Mouse (Mus musculus): ENCODE measurements at regions not wholly inside any gene's neighbourhood (a gene's known extent, or its start where the extent isn't known, plus 50 kb on each side); places are given as distances from the start of the nearest gene placed in this dataset.
"Not testable (repeated sequence)": the region's sequence is repeated elsewhere in the genome, so short reads cannot be mapped to it uniquely, and the experiment has no call there.

DNA sequence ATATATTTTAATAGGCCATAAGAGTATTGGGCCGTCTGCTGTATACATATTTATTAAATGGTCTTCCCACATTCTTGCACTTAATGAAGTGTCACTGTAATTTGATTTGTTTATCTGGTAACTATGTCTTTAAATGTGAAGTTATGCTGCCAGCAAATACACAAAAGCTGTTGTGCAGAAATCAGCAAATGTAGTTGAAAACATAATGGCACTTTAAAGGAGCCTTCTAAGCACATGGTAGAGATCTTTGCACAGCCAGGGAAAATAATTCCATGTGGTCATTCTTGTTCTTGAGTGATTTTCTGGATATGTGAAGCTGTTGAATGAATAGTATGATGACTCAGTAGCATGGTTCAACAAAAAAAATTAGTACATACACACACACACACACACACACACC lies 164.4 kb upstream of the Meox2 start:
- no peak for ATAC-seq (replicated peaks)
- Histone ChIP-seq H3K4me1 (no peaks in the 10 kb centered on the region), H3K27ac (replicated peaks) (no peak overlapping the region), H3K27me3 (no peaks in the 10 kb centered on the region), H3K36me3 (no peaks in the 10 kb centered on the region), H3K4me2 (replicated peaks) (no peak overlapping the region), H3K9me3 (no peaks in the 10 kb centered on the region), H3K4me3 (no peak overlapping the region), H3K9ac (replicated peaks) (no peak overlapping the region)
- WGBS = 86% methylated on average over 1 of the region's 1 CpGs

DNA sequence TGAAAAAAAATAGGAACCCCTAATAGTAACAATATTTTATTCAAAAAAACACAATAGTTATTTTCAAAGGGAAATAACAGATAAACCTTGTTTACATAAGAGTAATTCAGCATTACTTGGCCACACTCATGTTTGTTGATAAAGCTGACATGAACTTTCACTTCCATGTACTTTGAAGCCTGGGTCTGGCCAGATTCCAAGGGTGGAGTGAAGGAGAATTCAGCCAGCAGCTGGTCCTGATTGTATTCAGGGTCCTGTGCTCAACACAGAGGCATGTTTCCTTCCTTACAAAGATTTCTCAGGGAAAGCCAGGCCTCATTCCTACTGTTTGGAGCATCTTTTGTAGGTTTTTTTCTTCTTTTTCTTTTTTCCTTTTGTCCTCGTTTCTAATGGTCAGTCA lies 162.4 kb upstream of the Meox2 start:
- no peak overlapping the region for H3K4me2 ChIP-seq (replicated peaks)
- no peaks in the 10 kb centered on the region for H3K9me3 ChIP-seq
- H3K27ac ChIP-seq (replicated peaks) = no peak overlapping the region
- WGBS = 29% methylated on average over 1 of the region's 1 CpGs
- no peak overlapping the region for H3K9ac ChIP-seq (replicated peaks)
- H3K4me1 ChIP-seq = no peaks in the 10 kb centered on the region
- H3K27me3 ChIP-seq = no peaks in the 10 kb centered on the region
- no peak for ATAC-seq (replicated peaks)
- no peaks in the 10 kb centered on the region for H3K36me3 ChIP-seq
- H3K4me3 ChIP-seq = no peak overlapping the region

DNA sequence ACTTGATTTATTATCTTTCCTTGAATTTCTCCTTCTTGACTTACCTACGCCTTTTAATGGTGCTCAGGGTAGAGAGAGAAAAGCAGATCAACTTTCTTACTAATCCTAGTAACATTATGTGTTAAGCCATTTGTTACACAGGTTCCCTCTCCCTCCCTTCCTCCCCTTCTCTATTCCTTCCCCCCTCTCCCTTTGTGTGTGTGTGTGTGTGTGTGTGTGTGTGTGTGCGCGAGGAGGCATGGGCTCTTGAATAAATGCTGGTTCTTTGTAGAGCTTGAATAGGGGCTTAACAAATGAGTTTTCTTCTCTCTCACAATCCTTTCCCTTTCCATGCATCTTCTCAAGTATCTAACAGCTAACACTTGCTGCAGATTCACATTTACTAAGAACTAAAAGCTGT lies 160.4 kb upstream of the Meox2 start:
- Histone ChIP-seq H3K9me3 (no peaks in the 10 kb centered on the region), H3K4me2 (replicated peaks) (no peak overlapping the region), H3K4me3 (no peak overlapping the region), H3K36me3 (no peaks in the 10 kb centered on the region), H3K9ac (replicated peaks) (no peak overlapping the region), H3K27ac (replicated peaks) (no peak overlapping the region), H3K27me3 (no peaks in the 10 kb centered on the region), H3K4me1 (no peaks in the 10 kb centered on the region)
- WGBS = 39% methylated on average over 3 of the region's 3 CpGs
- no peak for ATAC-seq (replicated peaks)

DNA sequence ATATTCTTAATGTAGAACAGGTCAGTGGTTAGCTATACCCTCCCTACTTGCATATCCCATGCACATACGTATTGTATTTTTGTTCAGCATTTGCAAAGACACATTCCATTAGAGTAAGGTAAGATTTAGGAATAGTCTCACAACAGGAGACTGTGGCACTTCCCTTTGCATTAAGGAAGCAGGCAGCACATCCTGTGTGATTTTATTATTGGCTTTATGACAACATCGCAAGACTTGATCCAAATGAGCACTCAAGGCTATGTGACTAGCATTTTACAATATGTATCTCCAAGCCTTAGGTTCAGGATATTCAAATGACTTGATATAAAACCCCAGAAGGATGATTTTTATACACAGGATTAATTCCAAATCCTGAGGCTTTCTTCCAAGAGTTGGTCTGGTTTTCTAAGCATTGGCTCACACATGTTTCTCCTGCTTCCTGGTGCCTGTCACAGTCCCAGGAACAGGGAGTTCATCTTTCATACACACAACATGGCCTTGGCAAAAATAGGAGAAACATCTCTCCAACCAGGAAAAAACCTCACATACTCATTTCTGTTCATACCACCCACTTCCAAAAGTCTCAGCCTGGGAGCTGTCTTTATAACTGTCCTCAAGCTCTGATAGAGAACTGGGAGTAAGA lies 159.1 kb upstream of the Meox2 start:
- peak; percentile 35; the same call in 1 of the 2 replicates for ATAC-seq (replicated peaks)
- Histone ChIP-seq H3K9ac (replicated peaks) (no peak overlapping the region), H3K27me3 (no peaks in the 10 kb centered on the region), H3K4me2 (replicated peaks) (no peak overlapping the region), H3K36me3 (no peaks in the 10 kb centered on the region), H3K9me3 (no peaks in the 10 kb centered on the region), H3K4me3 (no peak overlapping the region), H3K4me1 (no peaks in the 10 kb centered on the region), H3K27ac (replicated peaks) (no peak overlapping the region)
- 75% methylated on average over 2 of the region's 2 CpGs for whole genome bisulfite sequencing

DNA sequence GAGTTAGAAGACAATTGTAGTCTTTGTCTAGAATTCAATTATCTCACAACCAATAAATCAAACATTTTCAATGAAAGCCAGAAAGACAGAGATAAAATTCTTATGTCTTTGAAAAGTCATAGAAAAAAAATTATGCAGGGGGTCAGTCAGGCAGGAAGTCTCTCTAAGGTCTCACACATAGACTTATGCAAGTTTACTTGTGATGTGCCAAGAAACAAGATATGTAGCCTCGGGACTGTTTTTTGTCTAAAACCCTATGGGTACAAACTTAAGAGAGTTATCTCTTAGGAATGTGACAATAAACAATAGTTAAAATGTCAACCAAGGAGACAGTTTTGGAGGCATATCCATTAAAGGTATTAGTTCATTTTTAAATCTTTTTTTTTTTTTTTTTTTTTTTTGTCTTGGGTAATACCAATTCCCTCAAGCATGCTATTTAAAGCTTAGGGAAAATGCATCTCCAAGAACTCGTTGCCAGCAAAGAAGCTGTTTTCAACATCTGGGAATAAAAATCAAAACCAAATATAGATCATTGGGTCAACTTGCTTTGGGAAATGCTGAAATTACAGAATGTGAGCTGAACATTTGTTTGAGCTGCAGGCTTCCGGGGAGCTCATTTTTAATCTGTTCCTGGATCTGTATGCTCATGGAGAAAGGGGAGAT lies 133.8 kb upstream of the Meox2 start:
- no peaks in the 10 kb centered on the region for H3K9me3 ChIP-seq
- H3K4me3 ChIP-seq = no peak overlapping the region
- H3K27me3 ChIP-seq = no peaks in the 10 kb centered on the region
- H3K36me3 ChIP-seq = no peaks in the 10 kb centered on the region
- no peak overlapping the region for H3K4me2 ChIP-seq (replicated peaks)
- 74% methylated on average over 3 of the region's 3 CpGs for WGBS
- no peak overlapping the region for H3K9ac ChIP-seq (replicated peaks)
- no peaks in the 10 kb centered on the region for H3K4me1 ChIP-seq
- ATAC-seq (replicated peaks) = no peak
- no peak overlapping the region for H3K27ac ChIP-seq (replicated peaks)

DNA sequence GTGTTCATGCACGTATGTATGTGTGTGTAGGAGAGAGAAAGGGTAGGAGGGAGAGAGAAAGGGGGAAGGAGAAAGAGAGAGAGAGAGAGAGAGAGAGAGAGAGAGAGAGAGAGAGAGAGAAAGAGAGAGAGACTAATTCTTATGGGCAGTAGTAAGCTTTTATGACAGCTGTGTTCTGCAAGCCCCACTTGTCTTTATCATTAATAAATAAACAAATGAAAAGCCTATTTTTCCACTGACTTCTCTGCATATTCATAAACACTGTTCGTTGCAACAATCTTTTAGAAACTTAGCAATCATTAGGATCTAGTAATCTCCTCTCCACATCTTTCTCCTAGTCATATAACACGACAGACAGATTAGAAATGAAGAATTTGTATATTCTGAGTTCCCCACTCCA lies 131.2 kb upstream of the Meox2 start:
- H3K4me2 ChIP-seq (replicated peaks) = no peak overlapping the region
- H3K4me3 ChIP-seq = no peak overlapping the region
- ATAC-seq (replicated peaks) = no peak
- no peaks in the 10 kb centered on the region for H3K9me3 ChIP-seq
- H3K27me3 ChIP-seq = no peaks in the 10 kb centered on the region
- WGBS = 75% methylated on average over 3 of the region's 3 CpGs
- no peak overlapping the region for H3K27ac ChIP-seq (replicated peaks)
- no peak overlapping the region for H3K9ac ChIP-seq (replicated peaks)
- H3K4me1 ChIP-seq = no peaks in the 10 kb centered on the region
- no peaks in the 10 kb centered on the region for H3K36me3 ChIP-seq

DNA sequence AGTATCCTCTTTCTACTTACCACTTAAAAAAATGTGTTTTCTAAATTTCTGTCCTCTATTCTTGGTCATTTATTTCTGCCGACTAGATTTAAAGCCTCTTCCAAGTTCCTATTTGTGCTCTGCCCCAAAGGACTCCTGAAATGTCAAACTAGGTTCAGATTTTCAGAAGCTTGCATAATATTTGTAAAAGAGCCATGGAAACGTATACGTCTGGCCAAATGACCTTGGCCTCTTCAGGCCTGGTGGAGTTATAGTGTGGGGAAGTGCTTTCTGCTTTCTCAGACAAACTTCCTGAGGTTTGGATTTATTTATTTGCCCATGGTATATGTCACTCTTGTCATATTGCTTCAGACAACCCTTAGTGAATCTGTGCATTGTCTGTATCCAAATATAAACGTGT lies 117.2 kb upstream of the Meox2 start:
- no peak overlapping the region for H3K4me3 ChIP-seq
- no peaks in the 10 kb centered on the region for H3K4me1 ChIP-seq
- no peak overlapping the region for H3K4me2 ChIP-seq (replicated peaks)
- no peaks in the 10 kb centered on the region for H3K9me3 ChIP-seq
- H3K27me3 ChIP-seq = no peaks in the 10 kb centered on the region
- no peak overlapping the region for H3K27ac ChIP-seq (replicated peaks)
- ATAC-seq (replicated peaks) = no peak
- no peak overlapping the region for H3K9ac ChIP-seq (replicated peaks)
- 83% methylated on average over 4 of the region's 4 CpGs for WGBS
- H3K36me3 ChIP-seq = no peaks in the 10 kb centered on the region

DNA sequence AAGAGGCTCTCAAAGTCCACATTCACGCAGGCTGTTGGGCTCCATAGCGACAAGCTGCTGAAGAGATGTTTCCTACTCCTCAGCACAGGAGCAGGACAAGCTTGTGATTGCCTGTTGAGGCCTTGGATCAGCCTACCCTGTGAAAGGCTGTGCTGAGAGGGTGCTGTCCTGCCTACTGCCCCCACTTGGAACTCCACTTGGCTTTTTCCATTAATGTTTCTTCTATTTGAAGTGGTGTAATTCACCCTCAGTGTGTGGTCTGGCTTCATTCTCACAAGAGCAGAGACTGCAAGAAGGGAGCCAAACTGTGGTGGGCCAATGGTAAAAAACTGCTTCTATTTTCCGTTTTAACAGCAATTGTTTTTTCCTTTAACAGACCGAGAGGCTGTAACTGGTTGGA lies 116.4 kb upstream of the Meox2 start:
- no peak overlapping the region for H3K4me3 ChIP-seq
- H3K27me3 ChIP-seq = no peaks in the 10 kb centered on the region
- no peaks in the 10 kb centered on the region for H3K4me1 ChIP-seq
- H3K9me3 ChIP-seq = no peaks in the 10 kb centered on the region
- no peaks in the 10 kb centered on the region for H3K36me3 ChIP-seq
- 81% methylated on average over 4 of the region's 4 CpGs for WGBS
- no peak for ATAC-seq (replicated peaks)
- no peak overlapping the region for H3K4me2 ChIP-seq (replicated peaks)
- H3K27ac ChIP-seq (replicated peaks) = no peak overlapping the region
- H3K9ac ChIP-seq (replicated peaks) = no peak overlapping the region

DNA sequence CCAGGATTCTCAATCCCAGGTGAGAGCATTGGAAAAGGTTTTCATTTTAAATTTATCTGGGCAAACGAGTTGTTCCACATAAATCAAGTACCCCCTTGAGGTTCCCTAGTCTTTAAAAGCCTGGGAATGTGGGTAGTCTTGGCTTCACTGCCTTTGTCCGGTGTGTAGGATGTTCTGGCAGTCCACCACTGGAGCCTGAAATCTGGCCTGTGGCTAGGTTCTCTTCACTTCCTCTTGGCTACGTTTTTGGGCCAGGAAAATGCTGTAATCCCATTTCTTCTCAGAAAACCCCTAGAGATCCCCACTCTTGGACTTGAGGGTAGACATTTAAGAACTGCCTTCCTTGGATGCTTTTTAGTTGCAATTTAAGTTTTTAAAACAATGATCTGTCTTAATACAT lies 106.9 kb upstream of the Meox2 start:
- no peak overlapping the region for H3K4me2 ChIP-seq (replicated peaks)
- no peak overlapping the region for H3K9ac ChIP-seq (replicated peaks)
- H3K9me3 ChIP-seq = no peaks in the 10 kb centered on the region
- ATAC-seq (replicated peaks) = no peak
- 78% methylated on average over 3 of the region's 3 CpGs for WGBS
- peaks cover 4% of the 10 kb centered on the region; the same call in 1 of the 2 replicates for H3K4me1 ChIP-seq
- no peak overlapping the region for H3K4me3 ChIP-seq
- no peaks in the 10 kb centered on the region for H3K27me3 ChIP-seq
- H3K36me3 ChIP-seq = no peaks in the 10 kb centered on the region
- H3K27ac ChIP-seq (replicated peaks) = no peak overlapping the region

DNA sequence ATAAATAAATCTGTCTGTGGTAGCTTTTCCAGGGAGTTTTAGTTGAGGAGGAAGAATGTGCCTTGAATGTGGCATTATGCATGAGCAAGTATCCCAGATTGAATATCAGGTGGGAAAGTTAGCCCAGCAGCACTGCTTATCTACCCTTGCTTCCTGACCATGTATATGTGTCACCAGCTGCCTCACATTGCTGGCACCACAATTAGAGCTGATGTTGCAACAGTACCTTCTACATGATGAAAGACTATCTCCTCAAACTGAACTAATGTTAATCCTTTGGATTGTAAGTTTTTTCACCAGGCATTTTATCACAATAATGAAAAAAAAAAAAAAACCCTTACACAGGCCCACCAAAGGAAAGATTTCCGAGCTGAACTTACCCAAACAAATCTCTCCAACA lies 103.1 kb upstream of the Meox2 start:
- Histone ChIP-seq H3K4me2 (replicated peaks) (no peak overlapping the region), H3K9me3 (no peaks in the 10 kb centered on the region), H3K36me3 (no peaks in the 10 kb centered on the region), H3K27me3 (no peaks in the 10 kb centered on the region), H3K27ac (replicated peaks) (no peak overlapping the region), H3K4me3 (no peak overlapping the region), H3K9ac (replicated peaks) (no peak overlapping the region), H3K4me1 (peaks cover 4% of the 10 kb centered on the region; the same call in 1 of the 2 replicates)
- 92% methylated on average over 1 of the region's 1 CpGs for WGBS
- ATAC-seq (replicated peaks) = no peak

DNA sequence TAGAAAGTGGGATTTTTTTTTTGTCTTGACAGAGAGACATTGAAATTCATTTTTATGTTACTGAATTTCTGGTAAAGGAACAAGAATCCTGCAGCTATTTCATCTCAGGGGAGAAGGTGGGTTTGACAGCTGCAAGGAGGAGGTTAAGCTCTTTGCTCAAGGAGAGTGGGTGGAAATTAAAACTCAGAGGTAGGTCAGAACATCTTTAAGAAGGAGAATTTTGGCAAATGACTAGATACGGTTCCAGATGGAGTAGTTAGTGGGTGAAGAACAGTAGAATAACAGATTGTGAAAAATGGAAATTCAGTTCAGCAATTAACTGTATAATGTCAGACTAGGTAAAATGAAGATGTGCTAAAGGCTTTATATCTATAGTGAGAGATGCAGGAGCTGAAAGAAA lies 98.0 kb upstream of the Meox2 start:
- Histone ChIP-seq H3K4me1 (no peaks in the 10 kb centered on the region), H3K4me3 (no peak overlapping the region), H3K27me3 (no peaks in the 10 kb centered on the region), H3K9ac (replicated peaks) (no peak overlapping the region), H3K9me3 (no peaks in the 10 kb centered on the region), H3K27ac (replicated peaks) (no peak overlapping the region), H3K36me3 (no peaks in the 10 kb centered on the region), H3K4me2 (replicated peaks) (no peak overlapping the region)
- WGBS = 87% methylated on average over 1 of the region's 1 CpGs
- ATAC-seq (replicated peaks) = no peak

DNA sequence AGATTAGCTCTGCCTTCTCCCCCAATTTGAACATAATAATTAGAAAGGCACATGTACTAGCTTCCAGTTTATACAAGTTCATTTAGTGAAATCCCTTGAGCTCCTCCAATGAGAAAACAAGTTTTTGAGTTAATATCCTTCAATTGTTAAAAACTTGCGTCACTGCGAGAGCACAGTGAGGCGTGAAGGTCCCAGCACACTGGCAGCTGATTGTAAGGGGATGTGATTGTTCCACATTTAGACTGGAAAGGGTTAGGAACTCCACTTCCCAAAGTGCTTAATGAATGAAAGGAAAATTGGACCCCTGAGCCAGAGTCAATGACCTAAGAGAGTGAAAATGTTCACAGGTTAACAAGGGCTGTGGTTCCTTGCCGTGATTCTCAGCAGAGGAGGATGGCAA lies 93.9 kb upstream of the Meox2 start:
- H3K4me3 ChIP-seq = no peak overlapping the region
- no peak overlapping the region for H3K4me2 ChIP-seq (replicated peaks)
- H3K9ac ChIP-seq (replicated peaks) = no peak overlapping the region
- H3K27ac ChIP-seq (replicated peaks) = no peak overlapping the region
- H3K4me1 ChIP-seq = no peaks in the 10 kb centered on the region
- no peaks in the 10 kb centered on the region for H3K9me3 ChIP-seq
- no peaks in the 10 kb centered on the region for H3K36me3 ChIP-seq
- no peaks in the 10 kb centered on the region for H3K27me3 ChIP-seq
- no peak for ATAC-seq (replicated peaks)
- 30% methylated on average over 4 of the region's 4 CpGs for WGBS

DNA sequence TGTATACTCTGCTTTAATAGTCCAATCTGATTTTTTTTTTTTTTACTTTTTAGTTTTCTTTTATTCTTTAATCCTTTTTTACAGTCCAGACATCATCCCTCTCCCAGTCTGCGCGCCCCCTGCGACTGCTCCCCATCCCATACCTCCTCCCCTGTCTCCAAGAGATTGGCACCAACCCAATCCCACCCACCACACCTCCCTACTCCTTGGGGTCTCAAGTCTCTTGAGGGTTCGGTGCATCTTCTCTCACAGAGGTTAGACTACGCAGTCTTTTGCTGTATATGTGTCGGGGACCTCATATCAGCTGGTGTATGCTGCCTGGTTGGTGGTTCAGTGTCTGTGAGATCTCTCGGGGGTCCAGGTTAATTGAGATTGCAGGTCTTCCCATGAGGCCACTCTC lies 93.4 kb upstream of the Meox2 start:
- not testable (repeated sequence) for H3K27me3 ChIP-seq; H3K9me3 ChIP-seq; H3K36me3 ChIP-seq; ATAC-seq (replicated peaks); H3K4me3 ChIP-seq; H3K9ac ChIP-seq (replicated peaks); H3K27ac ChIP-seq (replicated peaks); H3K4me2 ChIP-seq (replicated peaks); H3K4me1 ChIP-seq
- 89% methylated on average over 7 of the region's 7 CpGs for WGBS
